Mouse (Mus musculus): ENCODE results near the gene Sardh. TPM values are rescaled to one million over a fixed set of nuclear protein-coding genes. Genes with fewer than 3 reads are reported as not detected.

Sardh gene
- polyA plus RNA-seq, 1 experiment from 2014 or later, result 5.0 TPM

- no peak overlapping the region for H3K27ac ChIP-seq (replicated peaks)
- no peak overlapping the region for H3K4me2 ChIP-seq
- no peak for ATAC-seq (ENCODE audit: low read depth)
- no peaks in the 10 kb centered on the region for H3K9me3 ChIP-seq
- WGBS, result 92% methylated on average over 2 of the region's 2 CpGs
- H3K9ac ChIP-seq, result no peak overlapping the region
- H3K4me3 ChIP-seq, result no peak overlapping the region
- no peaks in the 10 kb centered on the region for H3K36me3 ChIP-seq
- H3K27me3 ChIP-seq, result no peaks in the 10 kb centered on the region
- peaks cover 6% of the 10 kb centered on the region for H3K4me1 ChIP-seq (replicated peaks)
Measured at GRCm38 (mm10) chr2:27161526-27161925, 86.6 kb downstream of the Sardh start.

- whole genome bisulfite sequencing, result 76% methylated on average over 6 of the region's 6 CpGs
- no peak overlapping the region for H3K4me2 ChIP-seq
- ATAC-seq (ENCODE audit: low read depth), result no peak
Measured at GRCm38 (mm10) chr2:27156596-27156995, 91.5 kb downstream of the Sardh start.

GRCm38 (mm10) chr2:27154466-27155185 is 93.5 kb downstream of the Sardh start:
- Histone ChIP-seq H3K9ac (no peak overlapping the region), H3K27me3 (no peaks in the 10 kb centered on the region), H3K4me3 (no peak overlapping the region), H3K27ac (replicated peaks) (no peak overlapping the region), H3K4me2 (no peak overlapping the region), H3K4me1 (replicated peaks) (peaks cover 9% of the 10 kb centered on the region), H3K36me3 (no peaks in the 10 kb centered on the region), H3K9me3 (no peaks in the 10 kb centered on the region)
- ATAC-seq (ENCODE audit: low read depth), result no peak
- WGBS, result 79% methylated on average over 10 of the region's 10 CpGs

More at GRCm38 (mm10) chr2:27156596-27156995, 91.5 kb downstream of the Sardh start:
- Histone ChIP-seq H3K4me3 (no peak overlapping the region), H3K9me3 (no peaks in the 10 kb centered on the region), H3K4me1 (replicated peaks) (0 out of 2 replicates have a peak, but pooled peaks cover 4% of the 10 kb centered on the region), H3K27me3 (no peaks in the 10 kb centered on the region), H3K36me3 (no peaks in the 10 kb centered on the region), H3K27ac (replicated peaks) (no peak overlapping the region), H3K9ac (no peak overlapping the region)

- H3K9ac ChIP-seq, result no peak overlapping the region
- WGBS, result 7% methylated on average over 2 of the region's 2 CpGs
- ATAC-seq (ENCODE audit: low read depth), result no peak
Measured at GRCm38 (mm10) chr2:27149457-27149856, 98.7 kb downstream of the Sardh start.

GRCm38 (mm10) chr2:27146840-27147239 is 101.3 kb downstream of the Sardh start:
- H3K9ac ChIP-seq, result no peak overlapping the region
- no peak for ATAC-seq (ENCODE audit: low read depth)
- peaks cover 17% of the 10 kb centered on the region for H3K4me1 ChIP-seq (replicated peaks)
- no peaks in the 10 kb centered on the region for H3K9me3 ChIP-seq
- 66% methylated on average over 6 of the region's 6 CpGs for WGBS
- no peak overlapping the region for H3K27ac ChIP-seq (replicated peaks)
- H3K36me3 ChIP-seq, result no peaks in the 10 kb centered on the region
- H3K4me2 ChIP-seq, result no peak overlapping the region
- H3K27me3 ChIP-seq, result peaks cover 22% of the 10 kb centered on the region
- no peak overlapping the region for H3K4me3 ChIP-seq

More at GRCm38 (mm10) chr2:27149457-27149856, 98.7 kb downstream of the Sardh start:
- no peak overlapping the region for H3K4me3 ChIP-seq
- H3K4me2 ChIP-seq, result no peak overlapping the region
- no peak overlapping the region for H3K27ac ChIP-seq (replicated peaks)
- peaks cover 14% of the 10 kb centered on the region for H3K4me1 ChIP-seq (replicated peaks)
- H3K27me3 ChIP-seq, result no peaks in the 10 kb centered on the region
- H3K9me3 ChIP-seq, result no peaks in the 10 kb centered on the region
- H3K36me3 ChIP-seq, result no peaks in the 10 kb centered on the region

GRCm38 (mm10) chr2:27144957-27145356 is 103.2 kb downstream of the Sardh start:
- Histone ChIP-seq H3K27ac (replicated peaks) (no peak overlapping the region), H3K27me3 (peaks cover 40% of the 10 kb centered on the region), H3K9me3 (no peaks in the 10 kb centered on the region), H3K4me1 (replicated peaks) (peaks cover 18% of the 10 kb centered on the region), H3K9ac (no peak overlapping the region), H3K4me2 (no peak overlapping the region), H3K4me3 (no peak overlapping the region), H3K36me3 (no peaks in the 10 kb centered on the region)
- no peak for ATAC-seq (ENCODE audit: low read depth)
- whole genome bisulfite sequencing, result 68% methylated on average over 2 of the region's 2 CpGs

GRCm38 (mm10) chr2:27141950-27142693 is 106.0 kb downstream of the Sardh start, which contains the start of gene Fam163b:
TSS of gene Fam163b (minus strand) at chr2:27142491.
- Histone ChIP-seq H3K36me3 (no peaks in the 10 kb centered on the region), H3K27ac (replicated peaks) (no peak within 1 kb of the TSS), H3K4me1 (replicated peaks) (peaks cover 10% of the 10 kb centered on the region), H3K4me3 (peak within 1 kb of the TSS; percentile 45), H3K9ac (peak within 1 kb of the TSS; percentile 67), H3K4me2 (peak within 1 kb of the TSS; percentile 77), H3K27me3 (peaks cover 44% of the 10 kb centered on the region), H3K9me3 (no peaks in the 10 kb centered on the region)
- 2% methylated on average over 55 of the region's 62 CpGs for WGBS
- peak; percentile 78 for ATAC-seq (ENCODE audit: low read depth)

Other genes with a start within 250 kb of the Sardh start
- gene Cacfd1, start 238.4 kb downstream of the Sardh start, polyA plus RNA-seq (2015; fragmentation: Nextera tagmentation; extraction: Ambion mirVana), result 114 and 120 TPM in 2 replicates
- gene Slc2a6, start 220.3 kb downstream of the Sardh start, polyA plus RNA-seq (2015; fragmentation: Nextera tagmentation; extraction: Ambion mirVana), result 8.3 and 9.3 TPM in 2 replicates
- 1.3 and 5.9 TPM in 2 replicates for gene Mymk, start 176.2 kb downstream of the Sardh start, polyA plus RNA-seq (2015; fragmentation: Nextera tagmentation; extraction: Ambion mirVana)
- 9.1 and 9.2 TPM in 2 replicates for gene Adamtsl2, start 169.0 kb downstream of the Sardh start, polyA plus RNA-seq (2015; fragmentation: Nextera tagmentation; extraction: Ambion mirVana)
- gene Fam163b, start 105.8 kb downstream of the Sardh start, polyA plus RNA-seq (2015; fragmentation: Nextera tagmentation; extraction: Ambion mirVana), result 3.0 TPM in 2 replicates
- gene Dbh, start 83.1 kb downstream of the Sardh start, polyA plus RNA-seq (2015; fragmentation: Nextera tagmentation; extraction: Ambion mirVana), result 0.41 and 0.67 TPM in 2 replicates
- 14.8 and 15.3 TPM in 2 replicates for gene Vav2, start 178.7 kb upstream of the Sardh start, polyA plus RNA-seq (2015; fragmentation: Nextera tagmentation; extraction: Ambion mirVana)
- gene Brd3os, start 194.0 kb upstream of the Sardh start, polyA plus RNA-seq (2015; fragmentation: Nextera tagmentation; extraction: Ambion mirVana), result 30.0 and 30.5 TPM in 2 replicates